Mouse (Mus musculus): ENCODE results near the gene Zfp263.

Gene Zfp263

GRCm38 (mm10) chr16:3743503-3744185 is at the start of gene Zfp263:
Gene Zfp263, plus strand, starts transcription at chr16:3744093.
- peak; percentile 78 for DNase-seq (ENCODE audit: low spot score)

- no peak for DNase-seq (ENCODE audit: low spot score)
Measured at GRCm38 (mm10) chr16:3699281-3699680, 44.6 kb upstream of the Zfp263 start.

- no peak for DNase-seq (ENCODE audit: low spot score)
Measured at GRCm38 (mm10) chr16:3700893-3701292, 43.0 kb upstream of the Zfp263 start.

GRCm38 (mm10) chr16:3706680-3707079 is 37.2 kb upstream of the Zfp263 start:
- no peak for DNase-seq (ENCODE audit: low spot score)

DNA sequence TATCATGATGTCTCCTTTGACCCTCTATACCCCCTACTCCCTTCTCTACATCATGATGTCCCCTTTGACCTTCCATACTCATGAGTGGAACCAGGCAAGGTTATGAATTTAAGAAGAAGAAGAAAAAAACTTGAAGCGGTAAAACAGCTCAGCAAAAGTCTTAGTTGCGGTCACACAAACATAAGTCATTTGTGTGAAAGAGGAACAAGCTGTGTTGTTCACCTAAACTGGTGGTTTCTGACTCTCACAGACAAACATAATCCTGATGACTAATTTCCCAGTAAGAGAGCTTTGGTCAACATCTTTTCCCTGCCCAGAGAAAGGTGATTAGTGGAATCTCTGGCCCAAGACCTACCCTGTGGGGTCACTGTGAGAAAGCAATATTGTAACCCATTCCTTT is 29.2 kb upstream of the Zfp263 start:
- DNase-seq (ENCODE audit: low spot score): no peak

GRCm38 (mm10) chr16:3717980-3718379 is 25.9 kb upstream of the Zfp263 start, which contains the start of gene Mefv:
Gene Mefv, minus strand, starts transcription at chr16:3718097.
- DNase-seq (ENCODE audit: low spot score): no peak

DNA sequence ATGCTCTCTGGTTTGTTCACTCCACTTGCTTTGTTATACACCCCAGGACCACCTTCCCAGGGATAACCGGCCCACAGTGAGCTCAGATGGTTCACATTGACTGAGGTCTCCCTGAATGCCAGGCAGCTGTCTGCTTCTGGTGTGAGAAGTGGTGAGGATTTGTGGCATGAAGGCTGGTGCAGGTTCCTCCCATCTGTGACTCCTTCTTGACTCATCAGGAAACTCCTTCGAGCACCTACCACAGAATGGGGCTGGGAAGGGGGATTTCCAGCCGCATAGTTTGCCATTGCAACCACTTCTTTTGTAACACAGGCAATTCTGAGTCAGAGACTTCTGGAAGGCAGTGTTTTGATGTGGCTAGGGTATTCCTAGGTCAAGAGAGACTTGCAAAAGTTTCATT is 20.7 kb upstream of the Zfp263 start:
- no peak for DNase-seq (ENCODE audit: low spot score)

DNA sequence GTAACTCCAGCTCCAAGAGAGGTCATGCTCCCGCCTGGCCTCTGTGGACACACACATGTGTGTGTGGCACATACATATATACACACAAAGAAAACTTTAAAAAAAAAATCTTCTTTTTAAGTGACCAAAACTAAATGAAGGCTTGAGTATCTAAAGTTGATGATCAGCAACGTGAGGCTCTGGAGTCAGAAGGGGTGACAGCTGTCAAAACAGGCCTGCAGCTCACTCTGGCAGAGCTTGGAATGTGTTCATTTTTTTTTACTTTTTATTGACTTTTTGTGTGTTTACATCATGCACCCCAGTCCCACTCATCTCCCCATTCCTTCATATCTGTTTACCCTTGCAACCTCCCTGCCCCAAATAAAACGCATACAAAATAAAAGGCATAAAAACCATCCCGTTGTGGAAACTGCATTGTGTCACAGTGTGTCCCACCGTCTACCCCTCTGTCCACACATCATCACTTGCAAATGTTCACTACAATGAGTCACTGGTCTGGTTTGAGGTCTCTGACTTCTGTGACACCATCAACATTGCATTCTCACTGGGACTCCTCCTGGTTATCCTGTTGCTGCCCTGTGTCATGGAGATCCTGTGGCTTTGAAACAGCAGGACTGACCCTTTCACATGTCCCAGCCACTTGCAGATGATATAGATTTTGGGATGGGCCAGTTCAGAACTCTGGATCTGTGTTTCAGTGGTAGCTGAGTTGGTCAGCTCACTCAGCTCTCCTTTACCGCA is 15.7 kb upstream of the Zfp263 start:
- no peak for DNase-seq (ENCODE audit: low spot score)

DNA sequence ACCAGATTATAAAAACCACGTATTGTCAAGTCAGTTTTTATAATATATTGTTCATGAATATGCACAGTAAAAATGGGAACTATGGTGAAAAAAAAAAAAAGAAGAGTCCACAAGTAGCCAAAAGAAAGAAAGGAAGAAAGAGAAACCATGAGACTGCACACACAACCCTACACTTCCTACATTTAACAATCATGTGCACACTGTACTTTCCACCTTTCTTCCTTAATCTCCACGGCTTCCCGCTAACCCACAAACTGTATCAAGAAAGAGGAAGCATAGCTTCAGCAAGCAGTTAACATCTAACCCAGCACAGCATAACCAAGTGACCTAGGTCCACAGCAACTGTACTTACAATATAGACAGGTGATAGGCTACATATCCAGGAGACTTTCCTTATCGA is 11.3 kb upstream of the Zfp263 start:
- DNase-seq (ENCODE audit: low spot score): no peak

DNA sequence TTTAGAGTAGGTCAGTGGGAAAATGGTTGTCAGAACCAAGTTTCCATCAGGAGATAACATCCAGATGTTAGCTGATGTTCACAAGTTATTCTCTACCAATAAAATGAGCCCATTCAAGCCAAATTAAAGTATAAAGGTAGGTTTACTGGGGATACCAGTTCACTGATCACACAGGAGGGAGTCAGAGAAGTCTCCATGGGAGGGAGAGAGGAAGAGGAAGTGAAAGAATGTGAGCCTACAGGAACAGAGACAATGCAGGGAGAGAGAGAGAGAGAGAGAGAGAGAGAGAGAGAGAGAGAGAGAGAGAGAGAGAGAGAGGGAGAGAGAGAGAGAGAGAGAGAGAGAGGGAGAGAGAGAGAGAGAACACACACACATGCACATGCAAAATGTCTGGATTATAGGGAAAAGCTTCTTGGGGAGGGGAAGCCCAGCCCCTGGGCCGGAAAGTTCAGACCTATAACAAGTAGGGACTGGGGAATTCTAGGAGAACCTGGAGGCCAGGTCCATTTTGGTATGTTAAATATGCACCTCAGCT is 10.6 kb upstream of the Zfp263 start:
- no peak for DNase-seq (ENCODE audit: low spot score)

DNA sequence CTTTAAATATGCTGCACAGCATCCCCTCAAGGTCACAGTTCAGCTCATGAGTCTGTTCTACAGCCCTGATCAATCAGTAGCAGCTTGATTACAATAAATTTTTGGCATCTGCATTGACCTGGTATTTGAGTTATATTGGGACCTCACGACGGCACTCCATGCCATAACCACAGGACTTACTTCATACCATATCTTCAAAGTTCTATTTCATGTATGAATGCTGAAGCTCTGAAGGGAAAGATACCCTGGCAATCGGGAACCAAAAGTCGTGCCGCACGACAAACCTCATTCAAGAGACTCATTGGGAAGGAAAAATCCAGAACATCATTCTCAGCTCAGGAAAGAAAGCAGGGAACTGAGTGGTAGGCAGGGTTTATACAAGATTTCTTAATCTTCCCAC is 1.4 kb upstream of the Zfp263 start:
- no peak for DNase-seq (ENCODE audit: low spot score)

DNA sequence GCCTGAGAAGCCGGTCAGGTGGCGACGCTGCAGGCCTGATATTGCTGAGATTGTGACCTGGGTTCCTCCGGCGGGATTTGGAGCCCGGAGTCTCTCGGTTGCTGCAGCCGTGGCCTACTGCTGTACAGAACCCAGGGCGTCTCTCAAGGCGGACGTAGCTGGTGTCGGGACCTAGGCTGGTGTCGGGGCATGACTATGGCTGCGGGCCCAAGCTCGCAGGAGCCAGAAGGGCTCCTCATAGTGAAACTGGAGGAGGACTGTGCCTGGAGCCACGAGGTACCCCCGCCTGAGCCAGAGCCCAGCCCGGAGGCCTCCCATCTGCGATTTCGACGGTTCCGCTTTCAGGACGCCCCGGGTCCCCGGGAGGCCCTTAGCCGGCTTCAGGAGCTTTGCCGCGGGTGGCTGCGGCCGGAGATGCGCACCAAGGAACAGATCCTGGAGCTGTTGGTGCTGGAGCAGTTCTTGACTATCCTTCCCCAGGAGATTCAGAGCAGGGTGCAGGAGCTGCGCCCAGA is 350 bp downstream of the Zfp263 start:
- DNase-seq (ENCODE audit: low spot score): peak; percentile 28

DNA sequence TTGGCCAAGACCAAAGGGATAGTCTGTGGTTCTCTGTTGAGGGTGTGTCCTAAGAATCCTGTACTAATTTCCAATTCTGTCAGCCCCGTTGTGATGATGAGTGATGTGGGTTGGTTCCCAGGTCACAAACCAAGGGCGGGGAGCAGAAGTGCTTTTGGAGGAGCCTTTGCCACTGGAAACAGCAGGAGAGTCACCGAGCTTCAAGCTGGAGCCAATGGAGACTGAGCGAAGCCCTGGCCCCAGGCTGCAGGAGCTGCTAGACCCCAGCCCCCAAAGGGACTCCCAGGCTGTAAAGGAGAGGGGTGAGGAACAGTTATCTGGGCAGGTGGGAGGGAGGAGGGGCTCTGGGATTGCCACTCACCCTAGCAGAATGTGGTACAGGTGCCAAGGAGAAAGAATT is 1.8 kb downstream of the Zfp263 start:
- DNase-seq (ENCODE audit: low spot score): no peak

DNA sequence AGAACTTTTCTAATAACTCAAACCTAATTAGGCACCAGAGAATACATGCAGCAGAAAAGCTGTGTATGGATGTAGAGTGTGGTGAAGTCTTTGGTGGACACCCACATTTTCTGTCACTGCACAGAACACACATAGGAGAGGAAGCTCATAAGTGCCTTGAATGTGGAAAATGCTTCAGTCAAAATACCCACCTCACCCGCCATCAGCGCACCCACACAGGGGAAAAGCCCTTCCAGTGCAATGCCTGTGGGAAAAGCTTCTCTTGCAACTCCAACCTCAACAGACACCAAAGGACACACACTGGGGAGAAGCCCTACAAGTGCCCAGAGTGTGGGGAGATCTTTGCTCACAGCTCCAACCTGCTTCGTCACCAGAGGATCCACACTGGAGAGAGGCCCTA is 5.1 kb downstream of the Zfp263 start:
- no peak for DNase-seq (ENCODE audit: low spot score)

DNA sequence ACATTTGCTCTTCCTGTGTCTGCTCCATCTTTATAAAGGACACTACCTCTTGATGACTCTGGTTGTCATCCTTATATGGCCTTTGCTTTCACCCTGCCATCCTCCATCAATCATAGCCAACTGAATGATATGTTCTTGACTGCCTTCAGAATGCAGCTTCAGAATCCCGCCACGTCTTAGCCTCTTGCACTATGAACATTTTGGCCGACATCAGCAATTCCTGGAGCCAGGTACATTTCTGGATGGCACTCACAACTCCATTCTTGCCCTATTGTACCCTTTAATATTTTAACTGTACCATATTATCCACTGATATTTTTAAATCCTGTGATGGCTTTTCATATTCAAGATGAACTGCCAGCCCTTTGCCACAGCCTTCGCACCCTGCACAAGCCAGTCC is 27.7 kb downstream of the Zfp263 start:
- DNase-seq (ENCODE audit: low spot score): no peak

DNA sequence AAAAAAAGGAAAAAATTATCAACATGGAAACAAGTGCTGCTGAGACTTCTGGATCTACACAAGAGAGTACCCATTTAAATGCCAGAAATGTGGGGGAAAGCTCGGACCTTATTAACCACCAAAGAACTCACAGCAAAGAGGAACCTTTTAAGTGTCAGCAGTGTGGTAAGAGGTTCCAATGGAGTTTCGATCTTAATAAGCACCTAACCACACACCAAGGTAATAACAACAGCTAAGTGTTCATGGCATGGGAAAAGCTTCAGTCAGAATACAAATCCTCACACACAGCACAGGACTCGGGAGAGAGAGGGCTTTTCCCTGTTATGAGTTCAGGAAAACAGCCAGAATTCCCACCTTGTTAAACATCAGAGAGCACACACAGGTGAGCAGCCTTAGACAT is 32.5 kb downstream of the Zfp263 start:
- DNase-seq (ENCODE audit: low spot score): no peak

GRCm38 (mm10) chr16:3777986-3778385 is 34.1 kb downstream of the Zfp263 start:
- no peak for DNase-seq (ENCODE audit: low spot score)

DNA sequence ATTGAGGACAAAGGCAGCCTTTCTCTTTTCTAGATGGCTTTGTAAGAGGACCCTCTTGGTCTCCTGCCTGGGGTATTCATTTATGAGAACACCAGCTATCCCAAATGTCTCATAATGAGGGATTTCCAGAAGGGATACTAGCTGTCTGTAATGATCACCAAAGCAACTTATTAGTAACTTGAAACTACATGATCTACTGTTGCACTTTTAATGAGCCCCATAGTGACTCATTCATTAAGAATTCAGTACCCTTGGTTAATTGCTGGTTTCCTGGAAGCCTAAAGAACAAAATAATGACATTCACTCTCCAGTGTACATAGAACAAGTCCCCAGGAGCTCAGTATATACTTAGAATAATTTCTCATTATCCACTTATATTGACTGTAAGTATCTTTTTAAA is 37.3 kb downstream of the Zfp263 start:
- DNase-seq (ENCODE audit: low spot score): no peak

GRCm38 (mm10) chr16:3788394-3788793 is 44.5 kb downstream of the Zfp263 start:
- DNase-seq (ENCODE audit: low spot score): no peak

Measured in urinary bladder, postnatal 25 days (tissue).